Mouse (Mus musculus): ENCODE measurements at regions not wholly inside any gene's neighbourhood (a gene's known extent, or its start where the extent isn't known, plus 50 kb on each side); places are given as distances from the start of the nearest gene placed in this dataset.
A peak's percentile ranks its signal among the peaks of the same experiment; 100 is the strongest.

- TF ChIP-seq CTCF (IDR thresholded peaks at IDR 0.05 in 2 of 3, conservative IDR thresholded peaks at IDR 0.05 in 1 of 3; ENCODE audit: control insufficient read depth in 1 of 3, insufficient read depth in 1 of 3, low read depth in 2 of 3, low read length in 3 of 3, poor library complexity in 1 of 3, severe bottlenecking in 1 of 3) (0 out of 6 replicates have a peak, but pooled peaks of 1 of the 3 experiments have one; percentile 9), JUND (IDR thresholded peaks at IDR 0.05; ENCODE audit: low read depth, low read length) (no peak)
These were observed 99.6 kb upstream of the Slc25a26 start for GRCm38 (mm10) chr6:94400471-94401051.
